Mouse (Mus musculus) kidney, adult 2 months (tissue): Measurements from ENCODE around the gene Cxcr5. TPM values are rescaled to one million over a fixed set of nuclear protein-coding genes. Genes with fewer than 3 reads are reported as not detected.

Experiments used
- DNase-seq: peaks from one replicate; pipeline ENCODE4 v3.0.0; 2021
- H3K27ac ChIP-seq: fragments of 200-500 bp; 2 replicates; pipeline ENCODE4 v1.5.1; 2012; ENCODE audit warnings: low read depth, low read length, control low read depth, inconsistent platforms; ENCODE audit not compliant: insufficient read depth
- H3K27me3 ChIP-seq: fragments of 200-500 bp; replicated peaks from 2 replicates; pipeline ENCODE4 v1.6.1; 2012; ENCODE audit warnings: mild to moderate bottlenecking, moderate library complexity, low read length, inconsistent platforms; ENCODE audit not compliant: control insufficient read depth, insufficient read depth
- H3K36me3 ChIP-seq: fragments of 200-500 bp; 2 replicates; pipeline ENCODE4 v1.6.1; 2012; ENCODE audit warnings: mild to moderate bottlenecking, moderate library complexity, low read length, inconsistent platforms; ENCODE audit not compliant: control insufficient read depth, insufficient read depth
- H3K4me1 ChIP-seq: fragments of 200-500 bp; 2 replicates; pipeline ENCODE4 v1.6.1; 2011; ENCODE audit warnings: low read length; ENCODE audit not compliant: control insufficient read depth, insufficient read depth
- H3K4me3 ChIP-seq: fragments of 200-500 bp; 2 replicates; pipeline ENCODE4 v1.5.1; 2011; ENCODE audit warnings: mild to moderate bottlenecking, low read depth, low read length, control low read depth; ENCODE audit not compliant: insufficient read depth
- CTCF ChIP-seq: fragments of 200-500 bp; conservative IDR thresholded peaks from 2 replicates; pipeline ENCODE4 v1.5.1; 2011; ENCODE audit warnings: low read depth, mild to moderate bottlenecking, control low read depth, low read length, moderate library complexity, mixed read lengths; ENCODE audit not compliant: insufficient read depth, insufficient read length
- POLR2A ChIP-seq: fragments of 200-500 bp; IDR thresholded peaks from one replicate; pipeline ENCODE4 v1.6.1; 2011; ENCODE audit warnings: low read depth, low read length, control low read depth
- WGBS: fragments of 180-500 bp; shearing (Covaris S2); methylation state at CpG from one replicate; pipeline ENCODE4 v1.1.7; 2018; 5-methylcytosine and 5-hydroxymethylcytosine counted together
- polyA plus RNA-seq: library from polyadenylated mRNA; depleted of rRNA; stranded (reverse); fragments of >200 nt; gene quantifications from 2 replicates; pipeline ENCODE4 v1.2.3, GENCODE M21; 2012

Gene Cxcr5
- polyA plus RNA-seq, 1 experiment = 4.0 TPM

GRCm38 (mm10) chr9:44513121-44513520 lies 48.6 kb downstream of the Cxcr5 start:
- TF ChIP-seq POLR2A (no peak), CTCF (no peak)
- WGBS = 84% methylated on average over 11 of the region's 11 CpGs
- Histone ChIP-seq H3K4me3 (no peak overlapping the region), H3K27ac (peak overlapping the region; percentile 78; the same call in 1 of the 2 replicates), H3K27me3 (no peaks in the 10 kb centered on the region), H3K4me1 (peaks cover 21% of the 10 kb centered on the region), H3K36me3 (no peaks in the 10 kb centered on the region)
- peak; percentile 27 for DNase-seq

- Histone ChIP-seq H3K36me3 (no peaks in the 10 kb centered on the region), H3K27me3 (no peaks in the 10 kb centered on the region), H3K4me3 (no peak overlapping the region), H3K27ac (peak overlapping the region; percentile 78), H3K4me1 (peaks cover 21% of the 10 kb centered on the region)
- WGBS = 43% methylated on average over 3 of the region's 3 CpGs
- DNase-seq = no peak
- no peak for TF ChIP-seq POLR2A
- no peak for TF ChIP-seq CTCF
Observed at GRCm38 (mm10) chr9:44512717-44513003, 49.0 kb downstream of the Cxcr5 start.

GRCm38 (mm10) chr9:44511935-44512716 lies 49.6 kb downstream of the Cxcr5 start:
- H3K27me3 ChIP-seq = no peaks in the 10 kb centered on the region
- H3K4me3 ChIP-seq = no peak overlapping the region
- peaks cover 21% of the 10 kb centered on the region for H3K4me1 ChIP-seq
- no peak for TF ChIP-seq POLR2A
- TF ChIP-seq CTCF = no peak
- H3K27ac ChIP-seq = peak overlapping the region; percentile 79
- DNase-seq = peak; percentile 89
- WGBS = 35% methylated on average over 9 of the region's 9 CpGs
- H3K36me3 ChIP-seq = no peaks in the 10 kb centered on the region

GRCm38 (mm10) chr9:44510872-44511601 lies 50.6 kb downstream of the Cxcr5 start:
- no peak for TF ChIP-seq POLR2A
- no peak for TF ChIP-seq CTCF
- no peaks in the 10 kb centered on the region for H3K27me3 ChIP-seq
- H3K4me1 ChIP-seq = peaks cover 21% of the 10 kb centered on the region
- no peak overlapping the region for H3K4me3 ChIP-seq
- no peaks in the 10 kb centered on the region for H3K36me3 ChIP-seq
- peak; percentile 62 for DNase-seq
- H3K27ac ChIP-seq = no peak overlapping the region
- WGBS = 56% methylated on average over 5 of the region's 5 CpGs

DNA sequence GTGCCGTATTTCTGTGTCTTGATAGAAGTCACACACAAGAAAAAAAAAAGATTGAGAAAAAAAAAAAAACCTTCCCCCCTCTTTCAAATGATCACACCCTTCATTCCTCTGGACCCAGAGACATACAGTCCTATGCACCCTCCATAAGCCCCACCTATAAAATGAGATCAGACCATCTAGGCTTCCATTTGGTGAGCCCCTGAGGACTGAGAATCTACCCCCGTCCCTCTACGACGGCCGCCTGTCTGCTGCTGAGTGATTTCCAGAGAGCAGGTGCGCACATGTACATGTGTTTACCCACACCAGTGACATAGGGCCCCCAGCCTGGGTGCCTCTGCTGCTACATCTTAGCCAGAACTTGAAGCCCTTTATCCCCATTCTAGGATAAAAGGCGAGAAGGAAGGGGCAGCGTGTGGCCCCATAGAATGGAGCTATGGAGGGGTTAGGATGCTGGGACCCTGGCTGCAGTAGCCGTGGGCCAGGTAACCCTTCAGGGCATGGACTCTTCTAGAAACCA lies 51.3 kb downstream of the Cxcr5 start:
- no peaks in the 10 kb centered on the region; the same call in 1 of the 2 replicates for H3K36me3 ChIP-seq
- TF ChIP-seq POLR2A (no peak), CTCF (no peak)
- H3K4me3 ChIP-seq = no peak overlapping the region
- H3K27me3 ChIP-seq = no peaks in the 10 kb centered on the region
- H3K27ac ChIP-seq = no peak overlapping the region
- WGBS = 44% methylated on average over 9 of the region's 9 CpGs
- H3K4me1 ChIP-seq = peaks cover 18% of the 10 kb centered on the region
- DNase-seq = no peak

DNA sequence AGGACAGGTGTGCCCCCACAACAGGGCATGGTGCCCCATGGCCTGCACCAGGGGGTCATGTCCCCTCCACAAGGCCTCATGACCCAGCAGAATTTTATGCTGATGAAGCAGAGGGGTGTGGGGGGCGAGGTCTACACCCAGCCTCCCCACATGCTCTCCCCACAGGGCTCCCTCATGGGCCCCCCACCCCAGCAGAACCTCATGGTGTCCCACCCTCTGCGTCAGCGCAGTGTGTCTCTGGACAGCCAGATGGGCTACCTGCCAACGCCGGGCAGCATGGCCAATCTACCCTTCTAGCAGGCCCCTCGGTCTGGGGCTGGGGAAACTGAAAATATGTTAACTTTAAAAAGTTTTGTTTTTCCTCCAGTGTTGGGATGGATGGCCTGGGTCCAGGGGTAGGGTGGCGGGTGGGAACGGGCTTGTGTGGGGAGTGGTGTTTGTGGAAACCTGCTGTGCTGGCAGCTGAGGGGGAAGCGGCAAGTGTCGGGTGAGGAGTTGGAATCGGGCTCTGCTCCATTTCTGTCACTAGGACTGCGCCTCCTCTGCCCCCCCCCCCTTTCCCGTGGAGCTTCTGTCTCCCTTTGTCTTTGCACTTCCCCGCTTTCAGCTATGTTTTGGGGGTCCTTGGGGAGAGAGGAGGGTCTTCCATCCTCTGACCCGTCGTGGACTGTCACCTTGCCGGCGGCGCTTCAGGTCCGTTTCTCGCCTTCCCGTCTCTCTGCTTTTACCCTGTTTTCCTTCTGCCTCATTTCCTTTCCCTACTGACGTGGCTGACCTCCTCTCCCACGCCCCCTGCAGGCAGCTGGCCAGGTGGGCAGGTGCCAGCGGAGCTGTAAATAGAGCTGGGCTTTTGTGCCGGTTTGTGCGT lies 52.0 kb downstream of the Cxcr5 start:
- peak; percentile 94 for DNase-seq
- WGBS = 4% methylated on average over 26 of the region's 27 CpGs
- H3K27me3 ChIP-seq = no peaks in the 10 kb centered on the region
- TF ChIP-seq POLR2A = no peak
- TF ChIP-seq CTCF = peak; percentile 67
- H3K4me3 ChIP-seq = peak overlapping the region; percentile 60
- H3K4me1 ChIP-seq = peaks cover 18% of the 10 kb centered on the region
- peak overlapping the region; percentile 77 for H3K27ac ChIP-seq
- H3K36me3 ChIP-seq = no peaks in the 10 kb centered on the region; the same call in 1 of the 2 replicates
